Mouse (Mus musculus): ENCODE results near the gene Pfn1. TPM values are rescaled to one million over a fixed set of nuclear protein-coding genes. Genes with fewer than 3 reads are reported as not detected.

The Pfn1 gene
- total RNA-seq, 4 experiments from 2014 or later, result 218 to 265 (median 251) TPM

DNA sequence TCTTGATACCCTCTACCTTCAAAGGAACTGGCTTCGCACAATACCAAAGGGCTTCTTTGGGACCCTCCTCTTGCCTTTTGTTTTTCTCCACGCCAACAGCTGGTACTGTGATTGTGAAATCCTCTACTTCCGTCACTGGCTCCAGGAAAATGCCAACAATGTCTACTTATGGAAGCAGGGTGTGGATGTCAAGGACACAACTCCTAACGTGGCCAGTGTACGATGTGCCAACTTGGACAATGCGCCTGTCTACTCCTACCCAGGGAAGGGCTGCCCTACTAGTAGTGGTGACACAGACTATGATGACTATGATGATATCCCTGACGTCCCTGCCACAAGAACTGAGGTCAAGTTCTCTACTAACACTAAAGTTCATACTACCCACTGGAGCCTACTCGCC lies 14.5 kb downstream of the Pfn1 start:
- peak in 1 of 2 experiments; percentile 2 for DNase-seq (ENCODE audit: low spot score in 2 of 2)

DNA sequence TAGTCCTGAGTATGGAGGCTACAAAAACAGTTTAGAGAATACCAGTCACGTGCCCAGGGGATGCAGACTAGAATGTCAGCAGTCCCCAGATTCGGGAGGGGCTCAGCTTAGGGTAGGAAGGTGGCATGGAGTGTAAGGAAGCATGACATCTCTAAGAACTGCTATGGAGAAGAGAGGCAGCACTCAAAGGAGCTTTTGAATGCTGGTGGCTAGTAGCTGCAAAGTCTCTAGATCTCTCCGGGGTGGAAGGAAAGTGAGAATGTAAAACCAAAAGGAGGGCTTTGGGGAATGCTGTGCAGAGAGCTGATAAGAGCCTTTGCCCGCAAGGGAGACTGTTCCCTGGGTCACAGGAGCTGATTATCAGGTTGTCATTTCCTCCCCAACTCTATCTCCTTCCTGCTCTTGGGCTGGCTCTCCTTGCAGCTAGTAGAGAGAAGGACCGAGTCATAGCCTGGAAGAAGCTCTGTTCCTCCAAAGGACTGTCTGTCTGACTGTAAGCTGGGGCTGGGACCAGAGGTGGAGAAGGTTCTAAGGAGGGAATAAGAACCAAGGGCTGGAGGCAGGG lies 15.6 kb downstream of the Pfn1 start, which contains the start of gene Gp1ba:
TSS of gene Gp1ba (plus strand) at position 409 of the 565 bp plus-strand sequence.
- DNase-seq (ENCODE audit: low spot score in 2 of 2), result no peak

DNA sequence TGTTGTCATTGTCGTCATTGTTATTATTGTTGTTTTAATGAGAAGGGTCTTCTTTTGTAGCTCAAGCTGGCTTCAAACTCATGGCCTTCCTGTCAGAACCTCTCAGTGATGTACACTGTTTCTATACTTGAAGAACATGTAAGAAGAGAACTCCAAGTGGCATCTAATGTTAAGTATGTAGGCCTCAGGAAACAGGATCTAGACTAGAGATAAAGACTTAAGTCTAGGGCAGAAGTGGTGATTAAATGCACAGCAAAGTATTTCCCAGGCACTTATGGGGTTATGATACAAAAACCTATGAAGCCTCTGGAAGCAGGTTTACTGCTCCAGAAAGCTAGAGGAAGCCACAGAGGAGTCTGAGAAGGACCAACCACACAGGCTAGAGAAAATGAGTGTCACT lies 16.2 kb downstream of the Pfn1 start:
- DNase-seq (ENCODE audit: low spot score in 2 of 2), result no peak

DNA sequence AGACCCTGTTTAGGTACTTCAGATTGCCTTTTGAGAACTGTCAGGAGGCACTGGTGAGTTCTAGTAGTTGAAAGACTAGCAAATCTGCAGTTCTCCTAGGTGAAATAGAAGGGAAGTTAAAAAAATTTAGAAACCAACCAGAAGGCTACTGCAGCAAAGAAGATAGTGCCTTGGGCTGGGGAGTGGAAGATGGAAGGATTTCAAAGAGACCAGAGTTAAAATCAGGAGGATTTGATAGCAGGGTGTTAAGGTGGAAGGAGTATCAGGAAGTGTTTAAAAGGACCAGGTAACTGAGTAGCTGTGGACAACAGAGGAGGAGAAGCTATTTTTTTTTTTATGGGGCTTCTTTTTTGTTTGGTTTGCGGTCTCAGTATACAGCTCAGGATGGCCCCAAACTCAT lies 16.7 kb downstream of the Pfn1 start:
- no peak for DNase-seq (ENCODE audit: low spot score in 2 of 2)

DNA sequence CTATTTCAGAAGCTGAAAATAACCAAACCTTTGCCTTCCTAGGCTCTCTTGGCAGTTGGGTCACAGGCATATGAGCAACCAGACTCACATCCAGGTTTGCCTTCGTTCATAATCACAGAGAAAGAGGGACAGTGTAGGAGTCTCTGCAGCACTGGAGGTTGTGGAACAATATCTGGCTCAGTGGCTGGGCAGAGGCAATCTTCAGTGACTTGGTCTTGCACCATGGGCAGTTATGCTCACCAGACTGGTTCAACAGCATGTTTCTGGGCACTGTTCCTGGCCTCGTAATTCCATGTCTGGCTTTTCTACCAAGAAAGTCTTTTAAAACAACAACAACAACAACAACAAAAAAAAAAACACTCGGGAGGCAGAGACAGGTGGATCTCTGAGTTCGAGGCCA lies 18.8 kb downstream of the Pfn1 start:
- DNase-seq (ENCODE audit: low spot score in 2 of 2), result peak in 1 of 2 experiments; percentile 1

DNA sequence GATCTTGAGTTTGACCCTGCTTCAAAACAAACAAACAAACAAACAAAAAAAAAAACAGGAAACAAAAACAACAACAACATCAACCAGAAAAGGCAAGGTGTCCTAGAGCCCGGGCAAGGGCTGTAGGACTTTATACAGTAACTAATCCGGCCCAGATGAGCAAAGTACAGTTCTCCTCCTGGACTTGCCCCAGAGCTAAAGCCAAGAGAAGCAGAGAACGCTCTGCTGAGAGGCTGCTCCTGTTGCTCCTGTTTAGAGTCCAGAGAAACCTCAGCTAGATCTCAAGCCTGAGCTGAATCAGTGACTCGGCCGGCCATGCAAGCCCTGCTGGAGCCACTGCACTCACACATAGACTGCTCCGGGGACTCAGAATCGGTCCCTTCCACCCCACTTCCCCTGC lies 24.3 kb downstream of the Pfn1 start:
- peak in 1 of 2 experiments; percentile 2 for DNase-seq (ENCODE audit: low spot score in 2 of 2)

DNA sequence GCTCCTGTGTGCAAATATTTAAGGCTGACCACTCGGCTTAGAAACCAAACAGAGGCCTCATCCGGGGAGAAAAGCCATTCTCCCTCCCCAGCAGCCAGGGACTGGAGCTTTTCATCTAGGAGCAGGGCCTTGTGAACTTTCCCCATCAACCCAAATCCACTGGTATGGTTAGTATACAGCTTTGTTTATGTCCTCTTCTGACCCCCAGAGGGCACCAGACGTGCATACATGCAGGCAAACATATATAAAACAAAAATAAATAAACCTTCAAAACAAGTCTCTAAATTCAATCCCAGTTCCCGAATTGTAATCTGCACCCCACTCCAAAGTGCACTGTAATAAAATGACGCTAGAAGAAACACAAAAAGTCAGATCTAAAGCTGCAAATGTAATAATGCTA lies 24.9 kb downstream of the Pfn1 start:
- DNase-seq (ENCODE audit: low spot score in 2 of 2), result peak in 1 of 2 experiments; percentile 2

DNA sequence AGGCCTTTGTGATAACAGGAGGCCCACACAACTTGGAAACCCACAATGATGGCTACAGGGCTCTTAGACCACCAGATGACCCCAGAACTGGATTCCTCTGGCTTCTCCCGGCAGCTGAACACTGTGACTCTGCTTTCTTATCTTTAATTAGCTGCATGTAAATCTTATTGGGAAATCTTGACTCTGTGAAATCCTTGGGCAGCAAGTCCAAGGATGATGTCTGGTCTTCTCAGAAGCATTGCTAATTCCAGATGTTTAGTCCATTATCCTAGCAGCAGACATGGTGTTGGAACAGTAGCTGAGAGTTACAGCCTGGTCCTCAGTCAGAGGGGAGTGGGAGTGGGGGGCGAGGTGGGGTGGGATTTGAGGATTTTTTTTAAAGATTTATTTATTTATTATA lies 26.0 kb downstream of the Pfn1 start:
- no peak for DNase-seq (ENCODE audit: low spot score in 2 of 2)

DNA sequence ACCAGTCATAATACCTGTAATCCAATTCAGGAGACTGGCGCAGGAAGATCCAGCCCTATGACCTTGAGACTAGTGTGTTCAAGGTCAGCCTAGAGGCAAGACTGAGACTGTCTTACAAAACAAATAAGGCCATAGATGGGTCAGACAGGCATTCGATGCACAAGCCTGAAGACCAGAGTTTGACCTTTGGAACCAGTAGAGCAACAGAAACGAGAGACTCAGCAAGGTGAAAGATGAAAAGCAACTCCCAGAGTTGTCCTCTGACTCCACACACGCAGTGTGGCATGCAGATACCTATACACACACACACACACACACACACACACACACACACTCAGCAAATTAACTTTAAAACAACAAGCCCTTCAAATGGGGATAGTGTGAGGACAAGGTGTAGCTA lies 27.6 kb downstream of the Pfn1 start:
- no peak for DNase-seq (ENCODE audit: low spot score in 2 of 2)

DNA sequence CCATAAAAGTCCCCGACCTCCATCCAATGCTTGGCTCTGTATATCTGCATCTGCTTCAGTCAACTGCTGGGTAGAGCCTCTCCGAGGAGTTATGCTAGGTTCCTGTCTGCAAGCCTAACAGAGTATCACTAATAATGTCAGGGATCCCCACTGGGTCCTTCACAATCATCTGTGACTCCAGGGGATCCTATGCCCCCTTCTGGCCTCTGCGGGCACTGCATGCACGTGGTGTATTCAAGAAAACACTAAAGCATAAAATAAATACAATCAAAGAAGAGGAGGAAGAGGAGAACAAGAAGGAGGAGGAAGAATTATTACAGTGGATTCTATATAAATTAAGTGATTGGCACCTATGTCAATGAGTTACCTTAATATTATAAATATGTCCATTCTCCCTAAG lies 29.0 kb downstream of the Pfn1 start:
- peak in 1 of 2 experiments; percentile 22 for DNase-seq (ENCODE audit: low spot score in 2 of 2)

DNA sequence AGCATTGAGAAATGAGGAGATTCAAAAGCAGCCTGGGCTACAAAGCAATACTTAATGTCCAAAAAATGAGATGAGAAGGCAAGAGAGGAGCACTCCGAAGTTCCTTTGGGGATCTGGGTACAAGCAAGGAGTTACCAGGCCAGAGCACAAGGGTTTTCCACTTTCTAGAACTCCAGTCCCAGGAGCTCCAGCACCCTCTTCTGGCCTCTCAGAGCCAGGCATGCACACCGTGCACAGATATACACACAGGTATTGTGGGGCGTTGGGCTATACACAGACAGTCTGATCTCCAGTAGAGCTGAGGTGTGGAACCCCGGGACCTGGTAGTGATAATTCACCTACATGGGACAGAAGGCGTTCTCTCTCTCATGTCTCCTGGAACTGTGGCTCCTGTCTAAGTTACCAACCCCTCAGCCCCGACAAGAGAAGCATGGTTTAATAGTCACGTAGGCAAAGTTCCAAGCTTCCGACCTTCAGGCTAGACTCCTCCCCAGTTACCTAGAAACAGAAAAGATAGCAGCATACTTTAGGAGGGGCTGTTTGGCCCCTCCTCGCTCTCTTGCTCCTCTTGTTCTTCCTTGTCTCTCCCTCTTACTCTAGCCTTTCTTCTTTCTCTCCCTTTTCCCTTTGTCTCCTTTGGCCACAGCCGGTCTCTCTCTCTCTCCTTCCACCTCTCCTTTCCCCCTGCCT lies 31.2 kb downstream of the Pfn1 start:
- no peak for DNase-seq (ENCODE audit: low spot score in 2 of 2)

DNA sequence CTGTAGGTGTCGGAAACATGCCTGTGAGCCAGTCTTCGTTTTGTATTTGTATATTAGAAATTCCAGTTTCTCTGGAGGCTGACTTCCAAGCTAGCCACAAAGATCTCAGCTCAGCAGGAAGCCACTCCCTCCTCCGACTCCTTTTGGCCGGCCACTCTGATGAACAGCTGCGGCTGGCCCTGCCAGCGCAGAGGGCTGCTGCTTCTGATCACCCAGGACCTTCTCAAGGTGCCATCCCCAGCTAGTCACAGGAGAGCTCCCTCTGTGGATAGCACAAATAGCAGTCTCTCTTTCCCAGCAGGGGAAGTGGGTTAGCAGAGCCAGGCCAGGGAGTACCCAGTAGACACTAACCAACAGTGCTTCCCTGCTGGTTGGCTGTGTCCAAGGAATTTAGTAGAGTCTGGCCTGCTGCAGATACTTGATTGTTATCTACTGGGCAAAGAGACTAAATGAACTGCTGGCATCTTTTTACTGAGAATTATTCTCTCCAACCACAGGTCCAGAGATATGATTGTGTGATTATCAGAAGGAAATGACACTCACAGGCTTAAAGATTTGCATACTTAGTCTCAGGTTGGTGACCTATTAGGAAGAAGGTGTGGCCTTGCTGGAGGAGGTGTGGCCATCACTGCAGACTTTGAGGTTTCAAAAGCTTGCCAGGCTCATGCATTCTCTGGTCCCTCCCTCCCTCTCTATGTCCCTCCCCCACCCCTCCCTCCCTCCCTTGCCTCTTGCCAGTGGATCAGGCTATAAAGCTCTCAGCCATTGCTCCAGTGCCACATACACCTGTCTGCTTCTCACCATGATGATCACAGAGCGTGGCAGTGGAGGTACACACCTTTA lies 32.3 kb downstream of the Pfn1 start:
- peak in 1 of 2 experiments; percentile 67 for DNase-seq (ENCODE audit: low spot score in 2 of 2)

DNA sequence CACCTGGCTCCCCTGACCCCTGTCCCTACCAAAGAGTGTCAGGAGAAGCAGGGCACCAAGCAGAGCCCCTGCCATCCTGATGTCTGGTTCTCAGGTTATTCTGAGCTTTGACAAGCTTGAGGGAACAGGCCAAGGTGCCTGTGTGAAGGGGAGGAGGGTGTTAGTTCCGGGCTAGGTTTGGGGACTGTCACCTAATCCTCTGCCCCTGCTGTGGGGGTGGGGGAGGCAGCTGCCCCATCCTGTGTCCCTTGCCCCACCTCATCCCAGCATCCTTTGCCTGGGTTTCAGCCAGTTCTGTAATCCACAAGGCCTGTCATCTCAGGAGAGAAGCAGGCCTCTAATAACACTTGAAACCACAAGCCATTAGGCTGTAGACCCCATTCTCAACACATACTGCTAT lies 35.3 kb downstream of the Pfn1 start, which contains the start of gene Chrne:
TSS of gene Chrne (minus strand) at position 116 of the 400 bp plus-strand sequence.
- DNase-seq (ENCODE audit: low spot score in 2 of 2), result peak; percentile 48 to 68

DNA sequence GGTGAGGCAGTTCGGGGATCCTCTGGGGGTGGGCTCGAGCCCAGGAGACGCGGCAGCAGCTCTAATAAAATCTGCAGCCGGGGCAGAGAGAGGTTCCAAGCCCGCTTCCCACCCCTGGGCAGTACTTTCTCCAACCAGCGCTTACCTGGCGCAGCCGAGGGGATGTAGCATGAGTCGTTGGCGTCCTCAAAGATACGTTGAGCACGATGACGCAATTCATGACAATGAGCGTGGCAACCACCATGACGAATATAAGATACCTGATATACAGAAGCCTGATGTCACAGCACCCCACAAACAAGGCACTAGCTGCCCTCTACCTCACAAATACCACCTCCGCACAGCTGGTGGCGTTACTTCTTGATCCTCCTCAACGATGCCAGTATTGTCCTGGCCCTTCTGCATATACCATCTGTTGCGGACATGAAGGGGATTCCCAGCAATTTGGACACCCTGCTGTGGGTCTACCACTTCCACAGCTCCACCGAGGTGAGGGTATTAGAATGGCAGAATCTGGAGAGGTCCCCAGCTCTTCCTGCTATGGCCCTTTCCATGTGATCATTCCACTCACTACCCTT lies 38.8 kb downstream of the Pfn1 start, which contains the start of gene 4930544D05Rik:
TSS of gene 4930544D05Rik (plus strand) at position 333 of the 578 bp plus-strand sequence.
- peak in 1 of 2 experiments; percentile 1 for DNase-seq (ENCODE audit: low spot score in 2 of 2)

DNA sequence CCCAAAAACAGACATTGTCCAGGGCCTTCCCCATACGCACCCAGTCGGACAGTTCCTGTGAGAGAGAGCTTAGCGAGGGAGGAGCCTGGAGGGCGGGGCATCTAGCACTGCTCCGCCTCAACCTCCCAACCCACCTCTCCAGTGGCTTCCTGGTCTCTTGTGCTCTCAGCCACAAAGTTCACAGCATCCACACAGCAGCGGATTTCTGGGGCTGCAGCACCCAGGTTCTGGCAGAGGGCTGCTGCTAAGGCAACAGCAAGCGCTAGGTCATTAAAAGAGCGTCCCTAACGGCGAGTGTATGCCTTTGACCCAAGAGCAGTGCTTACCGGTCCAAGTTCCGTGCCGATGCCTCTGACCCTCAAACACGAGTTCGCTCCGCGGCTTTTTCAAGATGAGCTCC lies 39.4 kb downstream of the Pfn1 start:
- peak; percentile 50 to 54 for DNase-seq (ENCODE audit: low spot score in 2 of 2)

DNA sequence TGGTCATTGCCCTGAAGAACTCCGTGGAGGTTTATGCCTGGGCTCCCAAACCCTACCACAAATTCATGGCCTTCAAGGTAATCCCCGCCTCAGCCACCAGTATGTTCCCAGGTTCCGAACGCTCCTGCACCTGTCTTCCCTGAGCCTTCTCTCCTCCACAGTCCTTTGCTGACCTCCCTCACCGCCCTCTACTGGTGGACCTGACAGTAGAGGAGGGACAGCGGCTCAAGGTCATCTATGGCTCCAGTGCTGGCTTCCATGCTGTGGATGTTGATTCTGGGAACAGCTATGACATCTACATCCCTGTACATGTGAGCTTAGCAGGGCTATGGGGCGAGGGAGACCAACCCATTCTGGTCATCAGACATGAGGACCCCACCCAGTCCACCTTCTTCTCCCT lies 41.9 kb downstream of the Pfn1 start:
- DNase-seq (ENCODE audit: low spot score in 2 of 2), result peak in 1 of 2 experiments; percentile 2

DNA sequence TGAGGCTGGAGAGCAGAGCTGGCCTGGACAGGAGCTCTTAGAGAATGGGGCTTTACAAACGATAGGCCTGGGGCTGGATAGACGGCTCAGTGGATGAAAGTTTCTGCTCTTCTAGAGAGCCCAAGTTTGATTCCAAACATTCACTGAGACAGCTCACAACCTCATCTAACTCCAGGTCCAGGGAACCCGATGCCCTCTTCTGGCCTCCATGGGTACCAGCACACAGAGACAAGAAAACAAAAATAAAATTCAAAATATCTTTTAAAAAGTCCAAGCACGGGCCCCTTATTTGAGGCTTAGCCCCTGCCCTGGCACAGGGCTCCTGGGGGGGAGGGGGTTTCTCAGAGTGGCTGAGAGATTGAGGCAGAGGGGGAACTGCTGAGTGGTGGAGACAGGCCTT lies 43.7 kb downstream of the Pfn1 start:
- DNase-seq (ENCODE audit: low spot score in 2 of 2), result no peak

DNA sequence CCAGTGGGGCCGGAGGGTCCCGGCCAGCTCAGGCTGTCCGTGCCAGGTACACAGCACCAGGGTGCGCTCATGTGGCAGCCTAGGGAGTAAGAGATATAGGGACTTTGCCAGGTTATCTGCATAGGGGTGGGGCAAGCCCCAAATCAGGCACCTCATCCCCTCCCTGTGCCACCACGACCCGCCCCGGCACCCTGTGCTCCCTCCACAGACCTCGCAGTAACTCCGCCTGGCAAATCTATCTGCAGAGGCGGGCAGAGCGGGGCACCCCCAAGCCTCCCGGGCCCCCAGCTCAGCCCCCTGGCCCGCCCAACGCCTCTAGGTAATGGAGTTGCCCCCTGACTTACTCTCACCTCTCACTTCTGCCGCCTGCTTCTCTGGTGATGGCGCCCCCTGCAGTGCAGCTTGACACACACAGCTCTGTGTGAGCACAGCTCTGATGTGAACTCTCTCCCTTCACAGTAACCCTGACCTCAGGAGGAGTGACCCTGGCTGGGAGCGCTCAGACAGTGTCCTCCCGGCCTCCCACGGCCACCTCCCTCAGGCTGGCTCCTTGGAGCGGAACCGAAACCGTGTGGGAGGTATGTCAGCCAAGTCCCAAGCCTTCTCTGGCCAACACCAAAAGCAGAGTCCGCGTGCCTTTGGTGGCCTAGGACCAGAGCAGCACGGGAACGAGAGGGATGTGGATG lies 45.9 kb downstream of the Pfn1 start:
- no peak for DNase-seq (ENCODE audit: low spot score in 2 of 2)

DNA sequence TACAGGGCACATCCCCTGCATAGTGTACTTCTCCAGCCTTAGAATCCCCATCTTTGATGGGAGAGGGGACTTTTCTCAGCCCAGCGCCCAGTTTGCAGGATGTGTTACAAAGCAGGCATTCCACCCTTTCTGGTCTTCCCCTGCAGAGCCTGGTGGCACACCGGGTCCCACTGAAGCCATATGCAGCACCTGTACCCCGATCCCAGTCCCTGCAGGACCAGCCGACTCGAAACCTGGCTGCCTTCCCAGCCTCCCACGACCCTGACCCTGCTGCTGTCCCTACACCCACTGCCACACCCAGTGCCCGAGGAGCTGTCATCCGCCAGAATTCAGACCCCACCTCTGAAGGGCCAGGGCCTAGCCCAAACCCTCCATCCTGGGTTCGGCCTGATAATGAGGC lies 46.8 kb downstream of the Pfn1 start:
- DNase-seq (ENCODE audit: low spot score in 2 of 2), result no peak

DNA sequence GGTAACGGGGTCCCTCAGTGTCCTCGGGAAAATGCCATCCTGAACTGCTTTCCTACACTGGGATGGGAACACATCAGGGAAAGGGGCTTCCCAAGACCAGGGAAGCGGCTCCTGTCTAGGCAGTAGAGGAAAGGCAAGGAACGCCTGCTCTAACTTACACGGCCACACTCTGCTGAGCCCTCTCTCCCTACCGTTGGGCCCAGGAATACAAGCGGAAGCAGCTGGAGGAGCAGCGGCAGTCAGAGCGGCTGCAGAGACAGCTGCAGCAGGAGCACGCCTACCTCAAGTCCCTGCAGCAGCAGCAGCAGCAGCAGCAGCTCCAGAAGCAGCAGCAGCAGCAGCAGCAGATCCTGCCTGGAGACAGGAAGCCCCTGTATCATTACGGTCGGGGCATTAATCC lies 47.7 kb downstream of the Pfn1 start:
- no peak for DNase-seq (ENCODE audit: low spot score in 2 of 2)

DNA sequence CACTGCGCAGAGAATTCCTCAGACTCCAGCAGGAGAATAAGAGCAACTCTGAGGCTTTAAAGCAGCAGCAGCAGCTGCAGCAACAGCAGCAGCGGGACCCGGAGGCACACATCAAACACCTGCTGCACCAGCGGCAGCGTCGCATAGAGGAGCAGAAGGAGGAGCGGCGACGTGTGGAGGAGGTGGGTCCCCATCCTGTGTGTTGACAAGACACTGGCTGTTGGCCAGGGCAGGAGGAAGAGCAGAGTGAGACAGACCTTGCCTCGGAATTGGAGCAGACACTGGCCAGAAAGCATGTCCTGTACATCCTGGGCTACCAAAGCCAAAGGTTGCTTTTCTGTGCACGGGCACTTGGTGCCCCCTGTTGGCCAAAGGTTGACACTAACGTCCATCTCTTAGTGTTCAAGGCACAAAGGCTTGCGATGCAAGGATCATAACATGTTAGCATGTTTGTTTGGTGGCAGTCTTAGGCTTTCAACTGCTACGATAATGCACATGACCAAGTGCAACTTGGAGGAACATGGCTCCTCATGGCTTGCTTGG lies 49.3 kb downstream of the Pfn1 start:
- peak; percentile 58 to 68 for DNase-seq (ENCODE audit: low spot score in 2 of 2)

Data from gastrocnemius, adult 8-10 months (tissue).